29 mouse cellular contexts compared by ENCODE assay signal in the genomic region with DNA sequence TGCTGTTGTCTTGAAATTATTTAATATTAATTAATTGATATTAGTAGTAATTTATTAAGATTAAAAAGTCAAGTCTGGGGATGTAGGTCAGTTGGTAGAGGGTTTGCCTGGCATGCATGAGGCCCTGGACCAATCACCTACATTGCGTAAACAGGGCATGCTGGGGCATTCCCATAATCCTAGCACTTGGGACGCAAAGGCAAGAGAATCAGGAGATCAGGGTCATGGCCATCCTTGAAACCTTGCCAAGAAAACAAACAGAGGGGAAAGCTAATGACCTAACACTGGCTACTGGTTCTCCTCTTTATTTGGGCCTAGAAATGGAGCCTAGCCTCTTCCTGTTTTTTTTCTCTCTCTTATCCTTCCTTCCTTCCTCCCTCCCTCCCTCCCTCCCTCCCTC. TPM values are rescaled to one million over a fixed set of nuclear protein-coding genes. Genes with fewer than 3 reads are reported as not detected.
DNase-seq lines count a peak whose midpoint lies in the region; ATAC-seq and TF ChIP-seq lines count a peak whose summit lies in the region.
"Had no signal": no experiment of that assay in that cellular context is flagged by ENCODE, and none has a peak within 500 bp of the region (broad histone marks: within the 10 kb centered on the region; RNA-seq: fewer than 3 reads in every experiment).

No protein-coding gene starts in this region.

- no peak for ATAC-seq in heart, embryonic 11.5 days (replicated peaks; ENCODE audit: insufficient number of reproducible peaks, low FRiP score, low TSS enrichment)
- no peak for ATAC-seq in liver, embryonic 13.5 days (ENCODE audit: low read depth)
- ATAC-seq in hindbrain, embryonic 13.5 days (ENCODE audit: low FRiP score), result no peak
- ATAC-seq: forebrain, postnatal 0 days; inflammation-experienced regulatory T-cells, adult 6 months; midbrain, embryonic 13.5 days had no signal

- in situ Hi-C loops in ES-E14 (cut with MboI; ENCODE audit: low sequenced_read_pairs in 2 of 2, unreplicated experiment in 2 of 2), result loop anchor here in 1 of 2 experiments (5.0 to 10.0 kb wide), 2 partner anchors 61 to 139 kb away; partner anchors contain the start of gene Gm12248

- 82% methylated on average over 2 of the region's 2 CpGs for WGBS in heart, embryonic 11.5 days (ENCODE audit: insufficient replicate concordance)
- WGBS in liver, embryonic 13.5 days (ENCODE audit: insufficient replicate concordance), result 72% methylated on average over 2 of the region's 2 CpGs
- 88% methylated on average over 2 of the region's 2 CpGs for WGBS in hindbrain, embryonic 13.5 days

- no peaks in the 10 kb centered on the region for H3K27me3 ChIP-seq in heart, embryonic 11.5 days (ENCODE audit: control insufficient read depth, insufficient read depth, low read length)
- no peaks in the 10 kb centered on the region for H3K27me3 ChIP-seq in liver, embryonic 13.5 days
- no peaks in the 10 kb centered on the region for H3K27me3 ChIP-seq in hindbrain, embryonic 13.5 days
- H3K27me3 ChIP-seq: embryonic facial prominence, embryonic 15.5 days; forebrain, embryonic 12.5 days; heart, embryonic 13.5 days; hindbrain, embryonic 15.5 days; kidney, embryonic 15.5 days; limb, embryonic 13.5 days; midbrain, embryonic 13.5 days had no signal

- H3K4me3 ChIP-seq in heart, embryonic 11.5 days (ENCODE audit: low read depth, low read length), result no peak overlapping the region
- no peak overlapping the region for H3K4me3 ChIP-seq in ES-E14 (ENCODE audit: insufficient read depth in 1 of 2, low read depth in 1 of 2, low read length in 2 of 2, poor library complexity in 1 of 2, severe bottlenecking in 1 of 2)
- no peak overlapping the region for H3K4me3 ChIP-seq in liver, embryonic 13.5 days (replicated peaks)
- no peak overlapping the region for H3K4me3 ChIP-seq in hindbrain, embryonic 13.5 days
- H3K4me3 ChIP-seq: embryonic facial prominence, embryonic 10.5 days; embryonic facial prominence, embryonic 15.5 days; forebrain, embryonic 12.5 days; heart, embryonic 13.5 days; hindbrain, embryonic 15.5 days; kidney, embryonic 15.5 days; layer of hippocampus, adult 2 months; left cerebral cortex, adult 2 months; limb, embryonic 13.5 days; midbrain, embryonic 13.5 days had no signal

- no peaks in the 10 kb centered on the region for H3K9me3 ChIP-seq in heart, embryonic 11.5 days (replicated peaks; ENCODE audit: control insufficient read depth, low read length)
- H3K9me3 ChIP-seq in ES-E14 (ENCODE audit: control insufficient read depth, insufficient read depth, low read depth, low read length), result no peaks in the 10 kb centered on the region
- no peaks in the 10 kb centered on the region for H3K9me3 ChIP-seq in liver, embryonic 13.5 days (replicated peaks)
- H3K9me3 ChIP-seq in hindbrain, embryonic 13.5 days, result no peaks in the 10 kb centered on the region
- H3K9me3 ChIP-seq: embryonic facial prominence, embryonic 10.5 days; embryonic facial prominence, embryonic 15.5 days; forebrain, embryonic 12.5 days; heart, embryonic 13.5 days; hindbrain, embryonic 15.5 days; kidney, embryonic 15.5 days; limb, embryonic 13.5 days; midbrain, embryonic 13.5 days had no signal

- no peak overlapping the region for H3K9ac ChIP-seq in heart, embryonic 11.5 days (ENCODE audit: low read depth, low read length)
- H3K9ac ChIP-seq in ES-E14 (ENCODE audit: insufficient read depth, low read depth, low read length, poor library complexity, severe bottlenecking), result no peak overlapping the region
- H3K9ac ChIP-seq in liver, embryonic 13.5 days, result peak overlapping the region; percentile 64
- no peak overlapping the region for H3K9ac ChIP-seq in hindbrain, embryonic 13.5 days
- H3K9ac ChIP-seq: embryonic facial prominence, embryonic 15.5 days; forebrain, embryonic 12.5 days; forebrain, postnatal 0 days; heart, embryonic 13.5 days; hindbrain, embryonic 15.5 days; kidney, embryonic 15.5 days; limb, embryonic 13.5 days; midbrain, embryonic 13.5 days had no signal

- peak overlapping the region; percentile 50; the same call in 1 of the 2 replicates for H3K27ac ChIP-seq in heart, embryonic 11.5 days (ENCODE audit: low read depth, low read length)
- peak overlapping the region; percentile 37; the same call in 1 of the 2 replicates for H3K27ac ChIP-seq in ES-E14 (ENCODE audit: insufficient read depth, low read depth, low read length, poor library complexity, severe bottlenecking)
- H3K27ac ChIP-seq in liver, embryonic 13.5 days, result peak overlapping the region; percentile 97
- H3K27ac ChIP-seq in hindbrain, embryonic 13.5 days, result no peak overlapping the region
- H3K27ac ChIP-seq: embryonic facial prominence, embryonic 10.5 days; embryonic facial prominence, embryonic 15.5 days; forebrain, embryonic 12.5 days; hindbrain, embryonic 15.5 days; kidney, embryonic 15.5 days; layer of hippocampus, adult 2 months; left cerebral cortex, adult 2 months; limb, embryonic 13.5 days; macrophage; midbrain, embryonic 13.5 days had no signal

- H3K36me3 ChIP-seq in heart, embryonic 11.5 days (ENCODE audit: control insufficient read depth, insufficient read depth, low read length), result no peaks in the 10 kb centered on the region
- H3K36me3 ChIP-seq in ES-E14 (ENCODE audit: control insufficient read depth, insufficient read depth, low read length, poor library complexity, severe bottlenecking), result no peaks in the 10 kb centered on the region
- no peaks in the 10 kb centered on the region for H3K36me3 ChIP-seq in liver, embryonic 13.5 days
- H3K36me3 ChIP-seq in hindbrain, embryonic 13.5 days, result no peaks in the 10 kb centered on the region
- H3K36me3 ChIP-seq: embryonic facial prominence, embryonic 10.5 days; embryonic facial prominence, embryonic 15.5 days; forebrain, embryonic 12.5 days; heart, embryonic 13.5 days; hindbrain, embryonic 15.5 days; kidney, embryonic 15.5 days; limb, embryonic 13.5 days; midbrain, embryonic 13.5 days had no signal

- no peak for DNase-seq in heart, adult 11 months
- DNase-seq in ES-E14 (ENCODE audit: low read depth, low spot score), result no peak
- peak; percentile 43 for DNase-seq in MN1 (ENCODE audit: low spot score)
- no peak for DNase-seq in liver, embryonic 13.5 days
- no peak for DNase-seq in right cerebral cortex, postnatal 10 days (ENCODE audit: low spot score in 2 of 2)
- no peak for DNase-seq in ovary, postnatal 14 days (ENCODE audit: low spot score)
- DNase-seq: B cell, adult 2 months; cerebellum, adult 2 months; cerebellum, postnatal 14 days; forebrain, postnatal 0 days; heart, postnatal 10 days; kidney, adult 18-20 months; kidney, postnatal 36 days; spleen, adult 18-20 months; thymus, postnatal 14 days had no signal

- no peak overlapping the region for H3K4me2 ChIP-seq in heart, embryonic 11.5 days
- no peak overlapping the region for H3K4me2 ChIP-seq in liver, embryonic 13.5 days
- H3K4me2 ChIP-seq in hindbrain, embryonic 13.5 days, result no peak overlapping the region
- H3K4me2 ChIP-seq: embryonic facial prominence, embryonic 15.5 days; forebrain, embryonic 12.5 days; heart, embryonic 13.5 days; hindbrain, embryonic 15.5 days; kidney, embryonic 15.5 days; limb, embryonic 13.5 days; midbrain, embryonic 13.5 days had no signal

- H3K4me1 ChIP-seq in heart, embryonic 11.5 days (ENCODE audit: control insufficient read depth, insufficient read depth, low read length), result peaks cover 7% of the 10 kb centered on the region
- peaks cover 0 to 31% of the 10 kb centered on the region in 2 experiments; a peak in 2 of 4 replicates for H3K4me1 ChIP-seq in ES-E14 (ENCODE audit: control insufficient read depth in 2 of 2, insufficient read depth in 2 of 2, low read length in 2 of 2, poor library complexity in 1 of 2)
- H3K4me1 ChIP-seq in liver, embryonic 13.5 days (replicated peaks), result peaks cover 99% of the 10 kb centered on the region
- H3K4me1 ChIP-seq in hindbrain, embryonic 13.5 days (replicated peaks), result no peaks in the 10 kb centered on the region
- H3K4me1 ChIP-seq: embryonic facial prominence, embryonic 10.5 days; embryonic facial prominence, embryonic 15.5 days; forebrain, embryonic 12.5 days; hindbrain, embryonic 15.5 days; limb, embryonic 13.5 days; midbrain, embryonic 13.5 days had no signal

TF ChIP-seq in ES-E14, 5 proteins besides CTCF, POLR2A, EP300 and RAD21:
- TF ChIP-seq CHD2 (IDR thresholded peaks at IDR 0.05; ENCODE audit: low read depth, low read length) (no peak), HCFC1 (IDR thresholded peaks at IDR 0.05; ENCODE audit: borderline replicate concordance, insufficient read depth, low read length) (no peak), ZC3H11A (IDR thresholded peaks at IDR 0.05; ENCODE audit: borderline replicate concordance, low read depth, low read length) (no peak), ZNF384 (IDR thresholded peaks at IDR 0.05; ENCODE audit: low read depth, low read length) (no peak)

RNA-seq across cellular contexts. Expression of gene Larp1, which starts 52.8 kb away (rescaled TPM):
- 16.9 and 19.5 TPM in 2 replicates for polyA plus RNA-seq in heart, embryonic 11.5 days (2014; fragmentation: Nextera tagmentation; extraction: Ambion mirVana)
- total RNA-seq in ES-E14 (2012; rRNA removed), result 90.1 and 100 TPM in 2 replicates
- 19.9 and 21.6 TPM in 2 replicates for polyA plus RNA-seq in liver, embryonic 13.5 days (2015; fragmentation: Nextera tagmentation; extraction: Ambion mirVana)
- 16.4 and 17.4 TPM in 2 replicates for polyA plus RNA-seq in hindbrain, embryonic 13.5 days (2015; fragmentation: Nextera tagmentation; extraction: Ambion mirVana)
